Mouse (Mus musculus): ENCODE measurements around the gene Dcun1d3.

GRCm38 (mm10) chr7:119862167-119862566, 33.9 kb downstream of the Dcun1d3 start:
- TF ChIP-seq EP300 (IDR thresholded peaks at IDR 0.05; ENCODE audit: insufficient read depth, low read depth, low read length) (no peak), POLR2A (IDR thresholded peaks at IDR 0.05; ENCODE audit: insufficient read depth, low read length) (no peak), CTCF (IDR thresholded peaks at IDR 0.05; ENCODE audit: low read depth, low read length) (no peak)

Measured in ES-Bruce4 (cell line).